9 mouse cellular contexts compared by ENCODE assay signal in genomic region chr2:26141893-26142635, GRCm38 (mm10). TPM values are rescaled to one million over a fixed set of nuclear protein-coding genes. Genes with fewer than 3 reads are reported as not detected.
DNase-seq lines count a peak whose midpoint lies in the region; ATAC-seq and TF ChIP-seq lines count a peak whose summit lies in the region.
"Had no signal": no experiment of that assay in that cellular context is flagged by ENCODE, and none has a peak within 500 bp of the region (broad histone marks: within the 10 kb centered on the region; RNA-seq: fewer than 3 reads in every experiment).

No protein-coding gene starts in this region.

- peak; percentile 78 for DNase-seq in kidney, adult 2 months
- DNase-seq in heart, postnatal 10 days = peak; percentile 71 to 81
- DNase-seq in liver, embryonic 13.5 days = no peak
- DNase-seq in midbrain, embryonic 11.5 days (ENCODE audit: low spot score, missing footprints) = no peak

- H3K4me2 ChIP-seq in kidney, embryonic 14.5 days (replicated peaks; ENCODE audit: low read depth, low read length) = no peak overlapping the region
- H3K4me2 ChIP-seq in liver, embryonic 13.5 days = peak overlapping the region; percentile 94
- H3K4me2 ChIP-seq in midbrain, embryonic 11.5 days = no peak overlapping the region

- peaks cover 8% of the 10 kb centered on the region; the same call in 1 of the 2 replicates for H3K4me1 ChIP-seq in kidney, adult 2 months (ENCODE audit: control insufficient read depth, insufficient read depth, low read length)
- peaks cover 21% of the 10 kb centered on the region for H3K4me1 ChIP-seq in kidney, embryonic 14.5 days (ENCODE audit: control insufficient read depth, insufficient read depth, low read length)
- H3K4me1 ChIP-seq in ES-Bruce4 (ENCODE audit: control insufficient read depth, insufficient read depth, low read length) = no peaks in the 10 kb centered on the region
- peaks cover 8% of the 10 kb centered on the region; the same call in 1 of the 2 replicates for H3K4me1 ChIP-seq in bone marrow macrophage, adult 2 months (ENCODE audit: control insufficient read depth, insufficient read depth, low read length)
- H3K4me1 ChIP-seq in liver, embryonic 13.5 days (replicated peaks) = peaks cover 38% of the 10 kb centered on the region
- peaks cover 15% of the 10 kb centered on the region for H3K4me1 ChIP-seq in small intestine, adult 2 months (ENCODE audit: control insufficient read depth, insufficient read depth, insufficient read length, low read length)
- H3K4me1 ChIP-seq in midbrain, embryonic 11.5 days (ENCODE audit: control insufficient read depth, insufficient read depth, low read length) = peaks cover 16% of the 10 kb centered on the region

- intact Hi-C loops in heart, postnatal 10 days (cut with DNase I) = loop anchor here (1.0 to 10.0 kb wide), 5 partner anchors 23 to 305 kb away; no protein-coding TSS in a partner anchor

- no peak overlapping the region for H3K9ac ChIP-seq in kidney, embryonic 14.5 days (ENCODE audit: low read depth, low read length)
- no peak overlapping the region for H3K9ac ChIP-seq in ES-Bruce4 (ENCODE audit: low read depth, poor library complexity, severe bottlenecking)
- no peak overlapping the region for H3K9ac ChIP-seq in liver, embryonic 13.5 days
- no peak overlapping the region for H3K9ac ChIP-seq in midbrain, embryonic 11.5 days (ENCODE audit: low read length)

- WGBS in kidney, adult 2 months = 64% methylated on average over 12 of the region's 12 CpGs
- 63% methylated on average over 12 of the region's 12 CpGs for WGBS in kidney, embryonic 14.5 days
- 63% methylated on average over 12 of the region's 12 CpGs for WGBS in liver, embryonic 13.5 days (ENCODE audit: insufficient replicate concordance)
- WGBS in small intestine, adult 2 months = 63% methylated on average over 12 of the region's 12 CpGs
- WGBS in midbrain, embryonic 11.5 days = 69% methylated on average over 12 of the region's 12 CpGs

- no peak for TF ChIP-seq EP300 in ES-Bruce4 (IDR thresholded peaks at IDR 0.05; ENCODE audit: insufficient read depth, low read depth, low read length)

- ATAC-seq in kidney, embryonic 14.5 days (ENCODE audit: low FRiP score, low TSS enrichment) = no peak
- ATAC-seq in liver, embryonic 13.5 days (ENCODE audit: low read depth) = no peak
- no peak for ATAC-seq in midbrain, embryonic 11.5 days (ENCODE audit: low FRiP score)

- H3K36me3 ChIP-seq in kidney, adult 2 months (ENCODE audit: control insufficient read depth, insufficient read depth, low read length) = no peaks in the 10 kb centered on the region
- peaks cover 4% of the 10 kb centered on the region for H3K36me3 ChIP-seq in kidney, embryonic 14.5 days (ENCODE audit: control insufficient read depth, insufficient read depth, low read length)
- H3K36me3 ChIP-seq in ES-Bruce4 (ENCODE audit: control insufficient read depth, insufficient read depth, low read length, poor library complexity, severe bottlenecking) = no peaks in the 10 kb centered on the region
- peaks cover 16% of the 10 kb centered on the region for H3K36me3 ChIP-seq in liver, embryonic 13.5 days
- peaks cover 2% of the 10 kb centered on the region; the same call in 1 of the 2 replicates for H3K36me3 ChIP-seq in small intestine, adult 2 months (ENCODE audit: control insufficient read depth, insufficient read depth, low read length)
- no peaks in the 10 kb centered on the region for H3K36me3 ChIP-seq in midbrain, embryonic 11.5 days (ENCODE audit: control insufficient read depth, insufficient read depth, low read length)

- no peak overlapping the region for H3K4me3 ChIP-seq in kidney, adult 2 months (ENCODE audit: insufficient read depth, low read depth, low read length)
- H3K4me3 ChIP-seq in kidney, embryonic 14.5 days (ENCODE audit: low read length) = no peak overlapping the region
- H3K4me3 ChIP-seq in ES-Bruce4 (ENCODE audit: low read depth, low read length) = no peak overlapping the region
- H3K4me3 ChIP-seq in bone marrow macrophage, adult 2 months (ENCODE audit: insufficient read depth, low read length) = no peak overlapping the region
- H3K4me3 ChIP-seq in liver, embryonic 13.5 days (replicated peaks) = no peak overlapping the region
- H3K4me3 ChIP-seq in small intestine, adult 2 months (ENCODE audit: low read depth, low read length) = no peak overlapping the region
- no peak overlapping the region for H3K4me3 ChIP-seq in midbrain, embryonic 11.5 days (ENCODE audit: low read depth, low read length)

- no peak overlapping the region for H3K27ac ChIP-seq in kidney, adult 2 months (ENCODE audit: insufficient read depth, low read depth, low read length)
- H3K27ac ChIP-seq in kidney, embryonic 14.5 days (ENCODE audit: low read depth, low read length) = no peak overlapping the region
- no peak overlapping the region for H3K27ac ChIP-seq in ES-Bruce4 (ENCODE audit: insufficient read depth, low read length)
- no peak overlapping the region for H3K27ac ChIP-seq in bone marrow macrophage, adult 2 months (ENCODE audit: insufficient read depth, low read depth, low read length)
- H3K27ac ChIP-seq in liver, embryonic 13.5 days = 0 out of 2 replicates have a peak overlapping the region, but pooled peaks have one; percentile 93
- H3K27ac ChIP-seq in small intestine, adult 2 months (ENCODE audit: insufficient read depth, low read depth, low read length) = no peak overlapping the region
- no peak overlapping the region for H3K27ac ChIP-seq in midbrain, embryonic 11.5 days (ENCODE audit: low read depth, low read length)
- H3K27ac ChIP-seq: embryonic facial prominence, embryonic 12.5 days had no signal

- H3K27me3 ChIP-seq in kidney, adult 2 months (replicated peaks; ENCODE audit: control insufficient read depth, insufficient read depth, low read length) = no peaks in the 10 kb centered on the region
- no peaks in the 10 kb centered on the region for H3K27me3 ChIP-seq in kidney, embryonic 14.5 days (ENCODE audit: control insufficient read depth, insufficient read depth, low read length)
- no peaks in the 10 kb centered on the region for H3K27me3 ChIP-seq in ES-Bruce4 (ENCODE audit: control insufficient read depth, insufficient read depth, low read length, poor library complexity, severe bottlenecking)
- H3K27me3 ChIP-seq in liver, embryonic 13.5 days = no peaks in the 10 kb centered on the region
- no peaks in the 10 kb centered on the region for H3K27me3 ChIP-seq in small intestine, adult 2 months (ENCODE audit: control insufficient read depth, insufficient read depth, low read length)
- H3K27me3 ChIP-seq in midbrain, embryonic 11.5 days (ENCODE audit: control insufficient read depth, insufficient read depth, low read length) = no peaks in the 10 kb centered on the region
- H3K27me3 ChIP-seq: embryonic facial prominence, embryonic 12.5 days had no signal

- H3K9me3 ChIP-seq in kidney, embryonic 14.5 days (ENCODE audit: control insufficient read depth, low read length) = no peaks in the 10 kb centered on the region
- no peaks in the 10 kb centered on the region for H3K9me3 ChIP-seq in ES-Bruce4 (replicated peaks; ENCODE audit: control insufficient read depth, insufficient read depth, low read length, poor library complexity, severe bottlenecking)
- H3K9me3 ChIP-seq in liver, embryonic 13.5 days (replicated peaks) = no peaks in the 10 kb centered on the region
- no peaks in the 10 kb centered on the region for H3K9me3 ChIP-seq in midbrain, embryonic 11.5 days (ENCODE audit: control insufficient read depth, low read length)
- H3K9me3 ChIP-seq: embryonic facial prominence, embryonic 12.5 days had no signal

- TF ChIP-seq POLR2A in kidney, adult 2 months (IDR thresholded peaks at IDR 0.05; ENCODE audit: low read depth, low read length) = no peak
- TF ChIP-seq POLR2A in ES-Bruce4 (IDR thresholded peaks at IDR 0.05; ENCODE audit: insufficient read depth, low read length) = no peak
- TF ChIP-seq POLR2A in bone marrow macrophage, adult 2 months (IDR thresholded peaks at IDR 0.05; ENCODE audit: borderline replicate concordance, low read depth, low read length) = no peak
- no peak for TF ChIP-seq POLR2A in small intestine, adult 2 months (IDR thresholded peaks at IDR 0.05; ENCODE audit: low read depth, low read length)

- TF ChIP-seq CTCF in kidney, adult 2 months (conservative IDR thresholded peaks at IDR 0.05; ENCODE audit: insufficient read depth, insufficient read length, low read depth, low read length) = peak; percentile 82
- peak; percentile 73 for TF ChIP-seq CTCF in ES-Bruce4 (IDR thresholded peaks at IDR 0.05; ENCODE audit: low read depth, low read length)
- TF ChIP-seq CTCF in bone marrow macrophage, adult 2 months (IDR thresholded peaks at IDR 0.05; ENCODE audit: low read depth, low read length) = peak; percentile 52
- peak; percentile 74; the same call in 1 of the 2 replicates for TF ChIP-seq CTCF in small intestine, adult 2 months (IDR thresholded peaks at IDR 0.05; ENCODE audit: extremely low read depth, insufficient read length, insufficient replicate concordance, low read depth, low read length)

RNA-seq across cellular contexts. Expression of gene Nacc2, which starts 19.0 kb away (rescaled TPM):
- 38.1 and 57.0 TPM in 2 replicates for polyA plus RNA-seq in kidney, adult 2 months (2012; rRNA removed)
- polyA plus RNA-seq in kidney, embryonic 14.5 days (2014; fragmentation: Nextera tagmentation; extraction: Ambion mirVana) = 3.7 and 6.6 TPM in 2 replicates
- polyA plus RNA-seq in ES-Bruce4 (2011; ENCODE audit: insufficient read depth, insufficient read length, low read depth, missing spikeins) = 4.0 and 5.9 TPM in 2 replicates
- polyA plus RNA-seq in bone marrow macrophage, adult 2 months (2012; ENCODE audit: insufficient read depth, insufficient read length, missing spikeins) = 17.8 and 18.0 TPM in 2 replicates
- 10 to 100 TPM; 12.2 to 15.9 TPM for total RNA-seq in heart, postnatal 10 days (2021)
- 2.5 and 3.6 TPM in 2 replicates for polyA plus RNA-seq in liver, embryonic 13.5 days (2015; fragmentation: Nextera tagmentation; extraction: Ambion mirVana)
- 45.4 and 51.2 TPM in 2 replicates for polyA plus RNA-seq in small intestine, adult 2 months (2012; rRNA removed)
- polyA plus RNA-seq in midbrain, embryonic 11.5 days (2014; fragmentation: Nextera tagmentation; extraction: Ambion mirVana) = 4.0 and 4.5 TPM in 2 replicates

Comparison
In these comparisons a context has a peak if more than half of its experiments do, and no peak if none do; other contexts are left out.
1. DNase-seq: peak in kidney, adult 2 months (single experiment) and heart, postnatal 10 days (2 of 2); none in liver, embryonic 13.5 days (single experiment) and midbrain, embryonic 11.5 days (single experiment).
2. Peak in every context shown above with its lines, with median percentiles within 50 percentile points of each other: CTCF ChIP-seq.